Mouse (Mus musculus): ENCODE results near the gene Rheb. TPM values are rescaled to one million over a fixed set of nuclear protein-coding genes. Genes with fewer than 3 reads are reported as not detected.
"Not testable (repeated sequence)": the region's sequence is repeated elsewhere in the genome, so short reads cannot be mapped to it uniquely, and the experiment has no call there.

Rheb gene
- polyA plus RNA-seq, 1 experiment from 2014 or later, result 198 TPM

DNA sequence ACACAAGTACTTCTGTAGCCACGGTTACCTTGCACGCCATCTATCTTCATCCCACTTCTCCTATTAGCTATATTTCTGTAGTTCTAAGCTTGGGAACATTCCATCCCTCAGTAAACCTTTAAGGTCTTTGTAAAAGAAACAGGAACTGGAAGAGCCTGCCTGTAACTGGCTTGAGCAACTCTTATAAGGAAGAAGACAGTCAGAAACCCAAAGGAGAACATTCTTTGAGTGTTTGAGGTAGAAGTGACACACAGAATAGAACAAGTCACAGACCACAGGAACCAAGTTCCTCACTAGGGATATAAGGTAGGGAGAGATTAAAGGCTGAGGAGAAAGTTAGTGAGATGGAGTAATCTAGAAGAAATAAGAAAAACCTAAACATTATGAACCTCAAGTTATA, 15.3 kb downstream of the Rheb start:
- Histone ChIP-seq H3K27me3 (replicated peaks; ENCODE audit: control insufficient read depth, insufficient read depth, low read length) (no peaks in the 10 kb centered on the region), H3K4me3 (ENCODE audit: low read depth, low read length) (no peak overlapping the region), H3K4me2 (ENCODE audit: low read length) (no peak overlapping the region), H3K9ac (ENCODE audit: low read length) (no peak overlapping the region), H3K27ac (ENCODE audit: low read depth) (no peak overlapping the region), H3K4me1 (replicated peaks; ENCODE audit: control insufficient read depth, insufficient read depth, low read length) (peaks cover 29% of the 10 kb centered on the region), H3K9me3 (ENCODE audit: control insufficient read depth, low read length) (no peaks in the 10 kb centered on the region), H3K36me3 (ENCODE audit: control insufficient read depth, insufficient read depth, low read length) (no peaks in the 10 kb centered on the region)
- no peak for ATAC-seq (replicated peaks; ENCODE audit: low FRiP score, low TSS enrichment, low read depth)
- DNase-seq (ENCODE audit: low spot score), result no peak
- WGBS, result 96% methylated on average over 2 of the region's 2 CpGs

DNA sequence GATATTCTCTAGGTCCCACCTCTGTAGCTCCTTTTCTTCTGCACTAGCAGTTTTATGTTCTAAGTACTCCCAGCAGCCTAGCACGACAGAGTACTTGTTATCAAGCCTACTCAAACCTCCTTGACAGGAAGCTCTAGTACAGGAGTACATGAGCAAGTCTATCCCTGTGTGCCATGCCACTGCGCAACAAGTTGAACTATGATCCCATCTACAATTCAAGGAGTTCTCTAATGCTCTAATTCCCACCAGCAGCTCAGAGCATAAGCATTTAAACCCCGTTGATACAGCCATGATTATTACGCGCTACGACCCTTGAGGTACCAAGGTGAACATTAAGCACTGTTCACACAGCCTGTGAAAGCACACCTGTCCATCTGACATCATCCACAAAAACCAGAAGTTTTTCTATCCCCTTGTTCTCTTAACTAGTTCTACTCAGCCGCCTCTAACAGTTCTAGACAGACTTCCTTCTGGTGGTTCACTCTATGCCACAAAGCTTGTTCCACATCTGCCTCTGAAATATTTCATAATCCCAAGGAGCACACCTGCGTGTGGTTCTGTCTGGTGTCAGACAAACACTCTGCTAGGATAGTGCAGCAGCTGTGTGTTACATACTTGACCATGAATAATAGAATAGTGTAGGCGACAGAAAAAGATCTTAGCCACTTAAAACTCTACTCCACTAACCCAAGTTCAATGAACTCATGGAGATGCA, 16.2 kb downstream of the Rheb start:
- H3K27me3 ChIP-seq (replicated peaks; ENCODE audit: control insufficient read depth, insufficient read depth, low read length), result no peaks in the 10 kb centered on the region
- no peak for DNase-seq (ENCODE audit: low spot score)
- 84% methylated on average over 9 of the region's 9 CpGs for WGBS
- no peak overlapping the region for H3K4me3 ChIP-seq (ENCODE audit: low read depth, low read length)
- H3K36me3 ChIP-seq (ENCODE audit: control insufficient read depth, insufficient read depth, low read length), result no peaks in the 10 kb centered on the region
- no peaks in the 10 kb centered on the region for H3K9me3 ChIP-seq (ENCODE audit: control insufficient read depth, low read length)
- H3K27ac ChIP-seq (ENCODE audit: low read depth), result peak overlapping the region; percentile 33; the same call in 1 of the 2 replicates
- peaks cover 34% of the 10 kb centered on the region for H3K4me1 ChIP-seq (replicated peaks; ENCODE audit: control insufficient read depth, insufficient read depth, low read length)
- no peak overlapping the region for H3K9ac ChIP-seq (ENCODE audit: low read length)
- no peak for ATAC-seq (replicated peaks; ENCODE audit: low FRiP score, low TSS enrichment, low read depth)
- H3K4me2 ChIP-seq (ENCODE audit: low read length), result no peak overlapping the region

DNA sequence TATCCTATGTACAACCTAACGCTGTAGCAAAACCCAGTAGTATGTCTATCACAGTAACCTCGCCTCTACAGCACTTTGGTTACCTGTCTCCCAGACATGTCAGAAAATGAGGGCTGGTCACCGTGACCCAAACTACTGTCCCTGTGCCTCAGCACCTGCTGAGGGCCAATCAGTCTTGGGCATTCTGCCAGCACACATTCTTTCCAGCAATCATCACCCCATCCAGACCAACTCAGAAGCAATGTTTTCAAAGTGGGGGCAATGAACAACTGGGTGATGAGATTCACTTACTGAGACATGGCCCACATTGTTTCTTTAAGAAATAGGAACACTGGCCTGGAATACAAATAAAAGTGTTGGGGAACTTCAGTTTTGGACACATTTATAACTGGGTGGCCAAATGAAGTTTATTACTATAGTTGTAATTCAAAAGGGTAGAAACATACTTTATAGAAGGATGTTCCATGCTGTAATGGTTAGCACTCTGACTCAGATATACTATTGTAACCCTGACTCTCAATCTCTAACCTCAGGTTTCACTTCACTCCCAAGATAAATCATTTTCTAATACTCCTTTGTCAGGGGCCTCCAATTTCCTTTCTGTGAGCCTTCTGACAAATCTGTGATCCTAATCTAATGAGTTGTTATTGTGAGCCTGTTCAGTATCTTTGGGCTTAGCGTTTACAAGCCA, 16.9 kb downstream of the Rheb start:
- peaks cover 37% of the 10 kb centered on the region for H3K4me1 ChIP-seq (replicated peaks; ENCODE audit: control insufficient read depth, insufficient read depth, low read length)
- H3K36me3 ChIP-seq (ENCODE audit: control insufficient read depth, insufficient read depth, low read length), result no peaks in the 10 kb centered on the region
- H3K9ac ChIP-seq (ENCODE audit: low read length), result no peak overlapping the region
- no peak overlapping the region for H3K4me2 ChIP-seq (ENCODE audit: low read length)
- no peak for ATAC-seq (replicated peaks; ENCODE audit: low FRiP score, low TSS enrichment, low read depth)
- WGBS, result 70% methylated on average over 4 of the region's 4 CpGs
- H3K4me3 ChIP-seq (ENCODE audit: low read depth, low read length), result no peak overlapping the region
- peak overlapping the region; percentile 33; the same call in 1 of the 2 replicates for H3K27ac ChIP-seq (ENCODE audit: low read depth)
- no peaks in the 10 kb centered on the region for H3K9me3 ChIP-seq (ENCODE audit: control insufficient read depth, low read length)
- H3K27me3 ChIP-seq (replicated peaks; ENCODE audit: control insufficient read depth, insufficient read depth, low read length), result no peaks in the 10 kb centered on the region
- no peak for DNase-seq (ENCODE audit: low spot score)

DNA sequence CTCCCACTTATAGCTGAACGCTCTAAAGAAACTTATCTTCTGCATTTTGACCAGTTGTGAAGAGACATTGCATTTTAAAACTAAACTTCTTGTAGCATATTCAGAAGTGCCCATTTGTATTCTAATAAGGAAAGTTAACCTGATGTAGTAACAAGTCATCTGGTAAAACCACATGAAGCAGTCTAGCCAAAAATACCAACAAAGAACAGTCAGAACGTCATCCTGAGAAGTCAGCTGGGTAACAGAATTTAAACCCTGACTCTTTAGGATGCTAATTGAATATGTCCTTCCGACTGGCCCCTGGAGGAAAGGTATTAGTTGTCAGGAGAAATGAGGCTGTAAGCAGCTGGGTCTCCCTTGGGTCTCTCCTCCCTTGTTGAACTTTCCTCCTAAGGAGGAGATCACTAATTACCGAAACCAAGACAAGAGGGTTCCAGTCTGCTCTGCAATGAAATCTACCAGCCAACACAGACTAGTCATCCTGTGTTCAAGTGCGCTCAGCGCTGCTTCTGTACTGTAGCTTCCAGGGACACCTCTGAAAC, 18.5 kb downstream of the Rheb start:
- H3K9ac ChIP-seq (ENCODE audit: low read length), result no peak overlapping the region
- 84% methylated on average over 6 of the region's 6 CpGs for WGBS
- no peak overlapping the region for H3K4me3 ChIP-seq (ENCODE audit: low read depth, low read length)
- H3K27me3 ChIP-seq (replicated peaks; ENCODE audit: control insufficient read depth, insufficient read depth, low read length), result no peaks in the 10 kb centered on the region
- H3K36me3 ChIP-seq (ENCODE audit: control insufficient read depth, insufficient read depth, low read length), result no peaks in the 10 kb centered on the region
- ATAC-seq (replicated peaks; ENCODE audit: low FRiP score, low TSS enrichment, low read depth), result no peak
- peaks cover 37% of the 10 kb centered on the region for H3K4me1 ChIP-seq (replicated peaks; ENCODE audit: control insufficient read depth, insufficient read depth, low read length)
- DNase-seq (ENCODE audit: low spot score), result no peak
- no peak overlapping the region for H3K4me2 ChIP-seq (ENCODE audit: low read length)
- H3K9me3 ChIP-seq (ENCODE audit: control insufficient read depth, low read length), result no peaks in the 10 kb centered on the region
- no peak overlapping the region for H3K27ac ChIP-seq (ENCODE audit: low read depth)

DNA sequence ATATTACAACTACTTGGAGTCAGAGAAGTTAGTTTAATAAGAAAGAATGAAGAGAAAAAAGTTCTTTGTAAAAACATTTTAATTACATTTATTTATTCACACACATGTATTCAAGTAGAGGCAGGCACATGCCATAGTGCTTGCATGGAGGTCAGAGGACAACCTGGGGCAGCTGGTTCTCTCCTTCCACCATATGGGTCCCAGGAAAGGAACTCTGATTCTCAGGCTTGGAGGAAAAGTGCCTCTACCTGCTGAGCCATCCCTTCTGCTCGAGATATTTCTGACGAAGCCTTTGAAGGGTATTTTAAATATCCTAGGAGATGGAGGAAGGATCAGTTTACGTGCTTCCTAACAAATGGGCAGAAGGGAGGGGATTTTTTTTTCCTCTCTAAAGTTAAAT, 19.6 kb downstream of the Rheb start:
- no peak for ATAC-seq (replicated peaks; ENCODE audit: low FRiP score, low TSS enrichment, low read depth)
- H3K36me3 ChIP-seq (ENCODE audit: control insufficient read depth, insufficient read depth, low read length), result no peaks in the 10 kb centered on the region
- WGBS, result 75% methylated on average over 3 of the region's 3 CpGs

DNA sequence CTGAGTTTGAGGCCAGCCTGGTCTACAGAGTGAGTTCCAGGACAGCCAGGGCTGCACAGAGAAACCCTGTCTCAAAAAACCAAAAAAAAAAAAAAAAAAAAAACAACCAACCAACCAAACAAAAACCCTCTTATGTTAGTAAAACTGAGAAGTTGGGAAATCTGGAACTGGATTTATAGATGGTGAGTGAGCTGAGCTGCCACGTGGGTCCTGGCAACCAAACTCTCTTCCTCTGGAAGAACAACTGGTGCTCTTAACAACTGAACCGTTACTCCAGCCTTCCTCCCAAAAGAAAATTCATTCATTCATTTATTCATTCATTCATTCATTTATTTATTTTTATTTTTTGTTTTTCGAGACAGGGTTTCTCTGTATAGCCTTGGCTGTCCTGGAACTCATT, 20.2 kb downstream of the Rheb start:
- peaks cover 33% of the 10 kb centered on the region for H3K4me1 ChIP-seq (replicated peaks; ENCODE audit: control insufficient read depth, insufficient read depth, low read length)
- not testable (repeated sequence) for H3K4me3 ChIP-seq (ENCODE audit: low read depth, low read length); DNase-seq (ENCODE audit: low spot score); H3K36me3 ChIP-seq (ENCODE audit: control insufficient read depth, insufficient read depth, low read length); H3K27me3 ChIP-seq (replicated peaks; ENCODE audit: control insufficient read depth, insufficient read depth, low read length); H3K27ac ChIP-seq (ENCODE audit: low read depth); ATAC-seq (replicated peaks; ENCODE audit: low FRiP score, low TSS enrichment, low read depth); H3K9ac ChIP-seq (ENCODE audit: low read length); H3K4me2 ChIP-seq (ENCODE audit: low read length); H3K9me3 ChIP-seq (ENCODE audit: control insufficient read depth, low read length)
- WGBS, result 85% methylated on average over 3 of the region's 3 CpGs

More for the DNA sequence above, 19.6 kb downstream of the Rheb start:
- Histone ChIP-seq H3K4me1 (replicated peaks; ENCODE audit: control insufficient read depth, insufficient read depth, low read length) (peaks cover 36% of the 10 kb centered on the region), H3K4me3 (ENCODE audit: low read depth, low read length) (no peak overlapping the region), H3K27ac (ENCODE audit: low read depth) (no peak overlapping the region), H3K9me3 (ENCODE audit: control insufficient read depth, low read length) (no peaks in the 10 kb centered on the region), H3K9ac (ENCODE audit: low read length) (no peak overlapping the region), H3K4me2 (ENCODE audit: low read length) (no peak overlapping the region), H3K27me3 (replicated peaks; ENCODE audit: control insufficient read depth, insufficient read depth, low read length) (no peaks in the 10 kb centered on the region)
- DNase-seq (ENCODE audit: low spot score), result no peak

DNA sequence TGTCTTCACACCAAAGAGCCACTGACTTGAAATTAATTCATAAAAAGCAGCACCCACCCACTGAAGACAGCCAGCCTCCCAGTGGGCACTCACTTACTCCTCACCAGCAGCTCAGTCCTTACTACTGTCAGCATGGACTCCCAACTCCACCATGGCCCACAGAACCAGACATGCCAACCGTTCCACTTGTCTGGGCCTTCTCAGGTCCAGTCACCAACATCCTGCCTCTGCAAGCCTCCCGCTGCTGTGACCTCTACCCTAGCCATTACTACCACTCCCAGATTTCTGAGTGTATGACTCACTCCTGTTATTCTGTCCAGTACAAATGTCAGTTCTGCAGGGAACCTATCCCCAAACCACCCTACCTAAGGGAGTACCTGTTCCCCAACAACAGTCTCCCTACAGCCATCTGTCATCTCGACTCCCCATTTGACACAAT, 21.0 kb downstream of the Rheb start:
- DNase-seq (ENCODE audit: low spot score), result no peak
- H3K36me3 ChIP-seq (ENCODE audit: control insufficient read depth, insufficient read depth, low read length), result peaks cover 12% of the 10 kb centered on the region
- H3K27ac ChIP-seq (ENCODE audit: low read depth), result peak overlapping the region; percentile 44; the same call in 1 of the 2 replicates
- H3K4me3 ChIP-seq (ENCODE audit: low read depth, low read length), result no peak overlapping the region
- 64% methylated on average over 3 of the region's 3 CpGs for WGBS
- ATAC-seq (replicated peaks; ENCODE audit: low FRiP score, low TSS enrichment, low read depth), result no peak
- H3K27me3 ChIP-seq (replicated peaks; ENCODE audit: control insufficient read depth, insufficient read depth, low read length), result no peaks in the 10 kb centered on the region
- no peak overlapping the region for H3K4me2 ChIP-seq (ENCODE audit: low read length)
- no peak overlapping the region for H3K9ac ChIP-seq (ENCODE audit: low read length)
- H3K9me3 ChIP-seq (ENCODE audit: control insufficient read depth, low read length), result no peaks in the 10 kb centered on the region
- peaks cover 27% of the 10 kb centered on the region for H3K4me1 ChIP-seq (replicated peaks; ENCODE audit: control insufficient read depth, insufficient read depth, low read length)

DNA sequence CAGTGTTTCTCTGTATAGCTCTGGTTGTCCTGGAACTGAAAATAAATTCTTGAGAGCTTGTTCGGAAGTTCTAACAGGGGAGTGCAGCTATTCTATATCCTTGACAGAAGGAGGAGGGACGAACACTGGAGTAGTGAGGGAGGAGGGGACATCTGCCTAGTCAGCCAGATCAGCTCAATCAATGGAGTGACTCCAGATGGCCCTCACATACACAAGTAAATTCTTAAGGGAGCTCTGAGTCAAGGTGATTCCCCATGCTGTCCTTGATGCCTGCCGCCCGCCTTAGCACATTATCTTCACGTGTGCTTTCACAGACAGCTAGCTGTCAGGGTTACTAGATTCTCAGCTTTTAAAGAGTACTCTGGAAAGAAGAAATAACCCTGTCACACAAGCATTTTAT, 21.8 kb downstream of the Rheb start:
- WGBS, result 54% methylated on average over 5 of the region's 5 CpGs
- Histone ChIP-seq H3K27ac (ENCODE audit: low read depth) (no peak overlapping the region), H3K9ac (ENCODE audit: low read length) (no peak overlapping the region), H3K4me2 (ENCODE audit: low read length) (no peak overlapping the region), H3K9me3 (ENCODE audit: control insufficient read depth, low read length) (no peaks in the 10 kb centered on the region), H3K36me3 (ENCODE audit: control insufficient read depth, insufficient read depth, low read length) (peaks cover 17% of the 10 kb centered on the region), H3K4me3 (ENCODE audit: low read depth, low read length) (no peak overlapping the region), H3K4me1 (replicated peaks; ENCODE audit: control insufficient read depth, insufficient read depth, low read length) (peaks cover 19% of the 10 kb centered on the region), H3K27me3 (replicated peaks; ENCODE audit: control insufficient read depth, insufficient read depth, low read length) (no peaks in the 10 kb centered on the region)
- no peak; the same call in 1 of the 2 replicates for ATAC-seq (replicated peaks; ENCODE audit: low FRiP score, low TSS enrichment, low read depth)
- DNase-seq (ENCODE audit: low spot score), result no peak
